Mouse (Mus musculus) c-Kit-positive CD71-positive TER-119-negative erythroid progenitor cells, embryonic 14.5 days (primary cell): ENCODE results near the gene Fgfr3.

Experiments
- DNase-seq: peaks from one replicate; pipeline ENCODE4 v3.0.0-alpha.2; 2013; ENCODE audit warnings: low read depth

Fgfr3 gene

GRCm38 (mm10) chr5:33721541-33722265, at the start of gene Fgfr3:
Fgfr3 (plus strand) TSS chr5:33721674.
- no peak for DNase-seq

DNA sequence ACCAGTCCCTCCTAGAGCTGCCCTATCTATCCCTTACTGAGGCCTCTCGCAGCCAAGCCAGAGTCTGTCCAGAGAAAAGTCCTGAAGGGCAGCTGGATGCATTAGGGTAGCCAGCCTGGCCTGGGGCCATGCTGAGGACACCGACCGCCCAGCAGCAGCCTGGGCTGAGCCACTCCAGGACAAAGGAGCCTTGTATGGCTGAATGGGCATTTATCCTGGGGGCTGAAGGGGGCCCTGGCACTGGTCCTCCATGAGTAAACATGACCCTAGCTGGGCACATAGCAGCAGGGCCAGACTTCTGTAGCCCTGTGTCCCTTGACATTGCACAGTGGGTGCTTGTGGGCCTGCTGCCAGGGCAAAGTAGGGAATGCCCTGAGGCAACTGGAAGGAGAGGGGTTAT, 47.0 kb upstream of the Fgfr3 start:
- no peak for DNase-seq

DNA sequence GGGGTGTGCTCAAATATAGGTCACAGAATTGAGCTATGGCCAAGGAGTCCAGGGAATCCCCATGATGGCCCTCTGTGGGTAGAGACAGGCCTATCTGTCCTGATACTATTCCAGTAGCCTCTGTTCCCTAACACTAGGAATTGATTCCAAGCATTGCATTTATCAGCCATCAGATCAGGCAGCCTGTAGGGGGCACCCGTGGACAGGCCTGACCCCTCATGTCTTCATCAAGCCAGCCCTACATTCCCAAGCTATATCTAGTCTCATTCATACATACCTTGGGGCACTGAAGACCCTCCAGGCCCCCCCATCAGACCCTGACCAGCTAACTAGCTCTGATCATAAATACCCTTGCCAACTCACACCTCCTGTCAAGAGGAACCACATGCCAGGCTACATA, 45.5 kb upstream of the Fgfr3 start:
- no peak for DNase-seq

DNA sequence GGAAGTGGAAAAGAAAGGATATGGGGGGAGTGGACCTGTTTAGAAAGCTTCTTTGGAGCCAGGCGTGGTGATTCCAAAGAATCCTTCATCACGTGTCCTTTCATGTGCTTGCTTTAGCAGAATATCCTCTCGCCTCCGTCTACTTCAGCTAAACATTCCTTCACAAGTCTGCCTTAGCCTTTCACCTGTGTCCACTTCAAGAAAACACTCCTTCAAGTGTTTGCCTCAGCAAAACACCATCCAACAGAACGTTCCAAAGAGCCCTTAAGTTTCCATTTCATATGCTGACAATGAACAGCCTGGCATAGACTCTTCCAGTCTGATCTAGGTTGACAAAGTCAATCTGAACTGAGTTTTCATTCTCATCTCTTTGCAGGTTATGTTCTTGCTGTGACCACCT, 43.2 kb upstream of the Fgfr3 start:
- no peak for DNase-seq

DNA sequence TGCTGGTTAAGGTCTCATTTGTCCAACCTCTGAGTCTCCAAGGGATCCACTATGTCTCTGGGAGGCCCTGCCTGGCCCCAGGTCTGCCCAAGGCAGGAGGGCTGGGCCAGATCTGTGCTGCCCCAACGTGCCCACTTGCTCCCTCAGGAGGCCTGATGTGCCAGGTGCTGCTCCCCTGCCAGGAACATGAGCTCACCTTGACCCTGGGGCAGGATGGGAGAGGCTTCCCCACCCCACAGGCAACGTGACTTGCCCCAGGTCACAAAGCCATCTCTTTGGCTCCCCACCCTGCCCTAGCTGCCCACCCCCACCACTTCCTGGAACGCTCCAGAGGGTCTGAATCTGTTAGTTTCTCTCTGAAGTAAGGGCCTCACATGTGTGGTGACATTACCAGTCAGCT, 40.4 kb upstream of the Fgfr3 start:
- no peak for DNase-seq

DNA sequence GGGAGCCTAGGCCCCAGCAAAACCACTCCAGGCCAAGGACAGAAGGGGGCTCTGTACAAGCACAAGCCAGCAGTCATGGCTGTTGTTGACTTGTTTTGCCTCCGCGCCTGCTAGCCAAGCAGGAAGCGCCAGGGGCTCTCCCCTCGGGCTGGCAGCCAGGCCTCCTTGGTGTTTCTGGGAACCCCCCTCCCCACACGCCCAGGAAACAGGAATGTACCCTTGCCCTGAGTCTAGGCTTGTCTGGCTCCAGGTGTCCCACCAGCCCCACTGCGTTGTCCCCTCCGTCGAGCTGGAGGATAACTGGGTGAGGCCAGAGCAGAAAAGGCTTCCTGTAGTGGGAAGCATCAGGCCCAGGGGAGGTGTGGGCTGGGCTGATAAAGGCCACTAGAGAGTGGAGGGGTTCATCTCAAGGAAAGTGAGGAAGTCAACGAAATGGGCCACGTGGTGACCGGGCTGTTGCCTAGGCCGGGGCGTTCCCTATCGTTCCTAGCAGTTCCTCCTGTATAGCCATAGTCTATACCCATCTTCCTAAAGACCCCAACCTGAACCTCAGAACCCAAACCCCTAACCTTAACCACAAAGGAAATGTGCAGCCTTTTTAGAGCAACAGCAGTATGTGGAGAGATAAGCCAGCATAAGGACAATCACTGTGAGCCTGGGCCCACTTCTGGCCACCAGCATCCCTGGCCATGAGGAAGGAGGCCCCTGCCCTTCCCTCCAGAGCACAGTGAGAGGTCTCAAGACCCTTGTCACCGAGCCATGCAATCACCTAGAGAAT, 39.7 kb upstream of the Fgfr3 start:
- no peak for DNase-seq

- no peak for DNase-seq
These were observed 38.5 kb upstream of the Fgfr3 start for GRCm38 (mm10) chr5:33682963-33683362.

GRCm38 (mm10) chr5:33683897-33684652, 37.4 kb upstream of the Fgfr3 start:
- no peak for DNase-seq

- DNase-seq, result no peak
These were observed 36.5 kb upstream of the Fgfr3 start for GRCm38 (mm10) chr5:33684932-33685331.

- DNase-seq, result no peak
These were observed 34.3 kb upstream of the Fgfr3 start for GRCm38 (mm10) chr5:33687142-33687541.

GRCm38 (mm10) chr5:33688278-33689220, 32.9 kb upstream of the Fgfr3 start:
- DNase-seq, result no peak

- no peak for DNase-seq
These were observed 32.1 kb upstream of the Fgfr3 start for GRCm38 (mm10) chr5:33689221-33689844.

- DNase-seq, result no peak
These were observed 31.4 kb upstream of the Fgfr3 start for GRCm38 (mm10) chr5:33689852-33690645.

DNA sequence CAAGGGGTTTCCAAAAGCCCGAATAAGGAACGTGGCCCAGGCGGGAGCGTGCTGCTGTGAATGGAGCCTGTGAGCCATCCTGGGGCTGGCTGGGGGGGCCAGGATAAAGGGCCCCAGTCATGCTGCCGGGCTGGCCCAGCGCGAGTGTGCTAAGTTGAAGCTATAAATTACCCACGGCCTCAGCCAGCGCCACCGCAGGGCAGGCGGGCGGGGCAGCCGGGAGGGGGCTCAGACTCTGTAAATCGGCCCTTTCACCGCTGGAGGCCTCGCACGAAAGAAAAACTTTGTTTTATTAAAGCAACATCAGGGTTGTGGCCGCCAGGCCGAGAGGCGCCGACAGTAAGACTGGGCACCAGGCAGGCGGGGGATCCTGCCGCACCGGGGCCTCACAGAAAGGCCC, 29.1 kb upstream of the Fgfr3 start:
- no peak for DNase-seq

GRCm38 (mm10) chr5:33694461-33694847, 27.0 kb upstream of the Fgfr3 start:
- DNase-seq, result no peak

DNA sequence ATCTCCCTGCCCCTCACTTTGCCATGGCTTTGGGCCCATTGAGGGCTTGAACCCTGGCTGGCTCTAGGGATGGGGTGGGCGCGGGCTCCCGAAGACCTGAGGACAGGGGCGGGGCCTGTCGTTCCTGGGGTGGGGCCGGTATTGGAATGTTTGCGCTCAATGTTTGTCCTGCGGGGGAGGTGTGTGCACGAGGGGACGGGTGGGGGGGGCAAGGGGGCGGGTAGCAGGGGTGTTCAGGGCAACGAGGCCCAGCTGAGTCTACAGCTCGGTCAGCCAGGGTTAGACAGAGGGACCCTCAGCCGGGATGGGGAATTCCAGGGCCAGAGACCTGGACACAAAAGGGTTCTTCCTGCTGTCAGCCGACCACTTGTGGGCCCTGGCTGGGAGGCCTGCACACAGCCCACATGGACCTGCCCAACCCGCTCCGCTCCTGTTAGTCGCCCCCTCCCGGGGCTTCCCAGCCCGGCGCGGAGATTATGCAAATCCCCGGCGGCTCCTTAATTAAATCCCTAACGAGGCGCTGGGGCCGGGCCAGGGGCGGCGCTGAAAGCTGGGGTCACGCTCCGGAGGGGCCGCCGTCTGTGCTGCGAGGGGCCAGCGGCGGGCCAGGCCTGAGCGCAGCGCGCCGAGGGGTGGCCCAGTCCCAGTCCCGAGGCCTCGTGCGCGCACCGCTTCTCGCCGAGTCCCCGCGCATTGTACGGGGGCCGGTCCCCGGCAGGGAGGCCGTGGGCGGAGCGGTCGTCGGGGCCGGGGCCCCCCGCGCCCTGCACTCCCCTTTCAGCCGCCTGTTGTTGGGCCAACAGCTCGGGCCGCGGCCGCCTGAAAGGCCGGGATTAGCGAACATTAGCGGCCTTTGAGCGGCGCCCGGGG, 26.4 kb upstream of the Fgfr3 start:
- DNase-seq, result no peak

DNA sequence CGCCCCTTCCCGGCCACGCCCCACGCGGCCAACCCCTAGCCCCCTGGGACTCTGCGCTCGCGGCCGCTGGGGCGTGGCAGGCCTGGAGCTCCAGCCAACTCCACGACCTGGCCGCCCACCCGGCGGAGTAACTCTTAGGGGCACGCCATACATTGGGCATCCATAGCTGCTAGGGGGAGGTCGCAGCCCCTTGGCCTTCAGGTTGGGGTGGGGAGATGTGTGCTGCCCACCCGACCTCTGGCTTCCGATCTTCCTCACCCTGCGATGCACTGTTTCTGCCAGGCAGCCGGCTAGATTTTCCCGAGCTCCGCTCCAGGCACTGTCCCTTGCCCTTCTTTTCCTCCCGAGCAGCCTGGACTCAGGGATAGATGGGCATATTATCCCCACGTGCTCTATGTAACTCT, 25.8 kb upstream of the Fgfr3 start:
- no peak for DNase-seq

DNA sequence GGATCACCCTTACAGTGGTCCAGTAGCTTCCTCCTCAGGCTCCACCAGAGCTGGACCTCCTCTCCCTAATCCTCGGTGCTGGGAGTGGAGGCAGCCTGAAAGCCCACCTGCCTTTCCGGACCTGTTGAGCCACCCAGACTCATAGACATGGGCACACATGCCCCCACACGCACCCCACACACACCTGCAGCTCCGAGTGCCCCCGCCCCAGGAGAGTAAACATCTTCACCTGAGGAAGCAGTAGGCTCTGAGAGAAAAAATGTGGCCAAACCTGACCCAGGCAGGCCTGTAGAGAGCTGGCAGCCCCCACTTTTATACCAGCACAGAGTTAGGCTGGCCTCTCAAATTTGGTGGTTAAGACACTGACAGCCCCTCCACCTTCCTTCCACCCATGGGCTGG, 25.0 kb upstream of the Fgfr3 start:
- DNase-seq, result no peak

- no peak for DNase-seq
These were observed 23.9 kb upstream of the Fgfr3 start for GRCm38 (mm10) chr5:33697534-33697933.
